Mouse (Mus musculus) CH12.LX (cell line): ENCODE measurements around the gene Hyou1. TPM values are rescaled to one million over a fixed set of nuclear protein-coding genes. Genes with fewer than 3 reads are reported as not detected.

Experiments used
- DNase-seq: peaks from one replicate; pipeline ENCODE4 v3.0.0-alpha.2; 2013; ENCODE audit errors: extremely low read depth
- H3K27ac ChIP-seq: 2 replicates; pipeline ENCODE4 v1.5.1; 2012; ENCODE audit warnings: low read depth, mild to moderate bottlenecking, control low read depth, moderate library complexity; ENCODE audit not compliant: insufficient read depth
- H3K27me3 ChIP-seq: replicated peaks from 2 replicates; pipeline ENCODE3; 2012; ENCODE audit warnings: inconsistent platforms
- H3K36me3 ChIP-seq, 2 experiments: replicated peaks in 1 of 2; 2 replicates each; pipeline versions ENCODE3 to v1.6.1; 2012; ENCODE audit warnings: inconsistent platforms in 1 of 2, low read length in 1 of 2, mild to moderate bottlenecking in 1 of 2, mixed read lengths in 1 of 2, moderate library complexity in 1 of 2; ENCODE audit not compliant: control insufficient read depth in 1 of 2, insufficient read depth in 1 of 2
- H3K4me1 ChIP-seq, 2 experiments: 2 replicates each; pipeline ENCODE4 v1.6.1; 2012; ENCODE audit warnings: inconsistent platforms in 1 of 2, moderate library complexity in 1 of 2; ENCODE audit not compliant: insufficient read depth in 2 of 2, control insufficient read depth in 1 of 2
- H3K4me2 ChIP-seq: 2 replicates; pipeline ENCODE4 v1.6.1; 2012; ENCODE audit warnings: low read depth, mild to moderate bottlenecking, control low read depth; ENCODE audit not compliant: poor library complexity, insufficient read depth, severe bottlenecking
- H3K4me3 ChIP-seq, 3 experiments: fragments of 150-350 bp in 1 of 3; sonication (generic) in 1 of 3; replicated peaks in 1 of 3; 2 replicates each; pipeline versions ENCODE3 to v1.5.1; 2011 to 2012; ENCODE audit warnings: low read depth in 2 of 3, low read length in 2 of 3, mild to moderate bottlenecking in 2 of 3, moderate library complexity in 2 of 3, control low read depth in 1 of 3, improper control_type of control experiment in 1 of 3, inconsistent platforms in 1 of 3, mixed read lengths in 1 of 3; ENCODE audit not compliant: poor library complexity in 1 of 3
- H3K79me2 ChIP-seq: replicated peaks from 2 replicates; pipeline ENCODE4 v1.6.1; 2012; ENCODE audit warnings: mild to moderate bottlenecking, moderate library complexity; ENCODE audit not compliant: control insufficient read depth, poor library complexity, insufficient read depth, severe bottlenecking; ENCODE audit errors: extremely low read depth
- H3K9ac ChIP-seq: 2 replicates; pipeline ENCODE4 v1.6.1; 2012; ENCODE audit warnings: low read depth, mild to moderate bottlenecking, control low read depth, moderate library complexity; ENCODE audit not compliant: insufficient read depth
- H3K9me3 ChIP-seq: replicated peaks from 2 replicates; pipeline ENCODE3; 2012; ENCODE audit warnings: low read length, inconsistent platforms, mixed read lengths
- BHLHE40 ChIP-seq: IDR thresholded peaks from 2 replicates; pipeline ENCODE4 v1.6.1; 2011; ENCODE audit warnings: mild to moderate bottlenecking, low read depth, low read length, improper control_type of control experiment
- CHD1 ChIP-seq: IDR thresholded peaks from 2 replicates; pipeline ENCODE4 v1.6.1; 2012; ENCODE audit warnings: low read depth, low read length, improper control_type of control experiment, inconsistent platforms
- CTCF ChIP-seq, 2 experiments: IDR thresholded peaks in 1 of 2; conservative IDR thresholded peaks in 1 of 2; 2 replicates each; pipeline ENCODE4 v1.5.1; 2011 to 2012; ENCODE audit warnings: low read depth in 2 of 2, low read length in 2 of 2, improper control_type of control experiment in 1 of 2, inconsistent platforms in 1 of 2, mild to moderate bottlenecking in 1 of 2, moderate library complexity in 1 of 2
- E2F4 ChIP-seq: IDR thresholded peaks from 2 replicates; pipeline ENCODE4 v1.6.1; 2011; ENCODE audit warnings: low read depth, low read length, improper control_type of control experiment; ENCODE audit not compliant: insufficient replicate concordance
- ELF1 ChIP-seq: IDR thresholded peaks from 2 replicates; pipeline ENCODE4 v1.6.1; 2014; ENCODE audit warnings: low read depth, mild to moderate bottlenecking, inconsistent platforms, low read length, improper control_type of control experiment
- EP300 ChIP-seq: IDR thresholded peaks from 2 replicates; pipeline ENCODE4 v1.6.1; 2011; ENCODE audit warnings: low read length, improper control_type of control experiment
- ETS1 ChIP-seq: conservative IDR thresholded peaks from 2 replicates; pipeline ENCODE4 v1.6.1; 2012; ENCODE audit warnings: low read depth, mild to moderate bottlenecking, inconsistent platforms, low read length, improper control_type of control experiment, moderate library complexity
- HCFC1 ChIP-seq: IDR thresholded peaks from 2 replicates; pipeline ENCODE4 v1.6.1; 2012; ENCODE audit warnings: low read depth, mild to moderate bottlenecking, inconsistent platforms, low read length, improper control_type of control experiment
- IRF4 ChIP-seq: IDR thresholded peaks from 2 replicates; pipeline ENCODE4 v1.6.1; 2014; ENCODE audit warnings: low read depth, mild to moderate bottlenecking, inconsistent platforms, low read length, improper control_type of control experiment
- JUN ChIP-seq: IDR thresholded peaks from 2 replicates; pipeline ENCODE4 v1.6.1; 2011; ENCODE audit warnings: low read depth, mild to moderate bottlenecking, low read length, improper control_type of control experiment, moderate library complexity; ENCODE audit not compliant: insufficient read depth
- JUND ChIP-seq: conservative IDR thresholded peaks from 2 replicates; pipeline ENCODE4 v1.6.1; 2011; ENCODE audit warnings: low read depth, low read length, improper control_type of control experiment
- MAFK ChIP-seq: IDR thresholded peaks from 2 replicates; pipeline ENCODE4 v1.6.1; 2011; ENCODE audit warnings: low read length, improper control_type of control experiment; ENCODE audit not compliant: insufficient replicate concordance
- MAX ChIP-seq: IDR thresholded peaks from 2 replicates; pipeline ENCODE4 v1.6.1; 2011; ENCODE audit warnings: low read length, improper control_type of control experiment
- MEF2A ChIP-seq: IDR thresholded peaks from 2 replicates; pipeline ENCODE4 v1.6.1; 2014; ENCODE audit warnings: low read depth, mild to moderate bottlenecking, inconsistent platforms, low read length, improper control_type of control experiment, borderline replicate concordance
- MXI1 ChIP-seq: IDR thresholded peaks from 2 replicates; pipeline ENCODE4 v1.6.1; 2011; ENCODE audit warnings: mild to moderate bottlenecking, low read depth, low read length, improper control_type of control experiment
- MYC ChIP-seq: IDR thresholded peaks from 2 replicates; pipeline ENCODE4 v1.6.1; 2011; ENCODE audit warnings: low read depth, mild to moderate bottlenecking, improper control_type of control experiment, low read length
- NELFE ChIP-seq: IDR thresholded peaks from 2 replicates; pipeline ENCODE4 v1.6.1; 2011; ENCODE audit warnings: low read depth, low read length, improper control_type of control experiment
- NRF1 ChIP-seq: IDR thresholded peaks from 2 replicates; pipeline ENCODE4 v1.6.1; 2014; ENCODE audit warnings: low read depth, mild to moderate bottlenecking, inconsistent platforms, low read length, improper control_type of control experiment, moderate library complexity
- PAX5 ChIP-seq: IDR thresholded peaks from 2 replicates; pipeline ENCODE4 v1.6.1; 2012; ENCODE audit warnings: low read length, inconsistent platforms, mixed read lengths
- POLR2A ChIP-seq: IDR thresholded peaks from 2 replicates; pipeline ENCODE4 v1.6.1; 2011; ENCODE audit warnings: low read depth, mild to moderate bottlenecking, improper control_type of control experiment, low read length
- POLR2AphosphoS2 ChIP-seq: IDR thresholded peaks from 2 replicates; pipeline ENCODE4 v1.6.1; 2011; ENCODE audit warnings: low read depth, low read length, improper control_type of control experiment
- TBP ChIP-seq: conservative IDR thresholded peaks from 2 replicates; pipeline ENCODE4 v1.6.1; 2011; ENCODE audit warnings: low read depth, low read length, improper control_type of control experiment
- UBTF ChIP-seq: IDR thresholded peaks from 2 replicates; pipeline ENCODE4 v1.6.1; 2012; ENCODE audit warnings: low read depth, mild to moderate bottlenecking, inconsistent platforms, low read length, improper control_type of control experiment, moderate library complexity
- ZKSCAN1 ChIP-seq: IDR thresholded peaks from 2 replicates; pipeline ENCODE4 v1.6.1; 2012; ENCODE audit warnings: low read depth, inconsistent platforms, low read length, improper control_type of control experiment, borderline replicate concordance
- dilution Hi-C: fragments of 300-500 bp; cut with MboI; formaldehyde crosslinking; loops from 2 replicates; pipeline ENCODE4 v1.14.3; 2020; ENCODE audit warnings: low sequenced_read_pairs; ENCODE audit not compliant: extremely low pct_unique_long_range_greater_than_20kb, extremely low pct_ligation_motif_present
- in situ Hi-C: fragments of 300-500 bp; cut with MboI; formaldehyde crosslinking; loops from 3 replicates; pipeline ENCODE4 v1.14.3; 2019; ENCODE audit warnings: low sequenced_read_pairs, low pct_ligation_motif_present, low pct_unique_long_range_greater_than_20kb, mixed read lengths
- polyA plus RNA-seq: library from polyadenylated mRNA; unstranded; fragments of >175 nt; gene quantifications from 2 replicates; pipeline ENCODE4 v1.2.1, GENCODE M21; 2012; ENCODE audit warnings: low read depth; ENCODE audit not compliant: insufficient read length
- total RNA-seq, 2 experiments: library from RNA; depleted of rRNA; stranded (reverse); fragments of 300-350 nt in 1 of 2; fragments of >200 nt in 1 of 2; gene quantifications; 2 replicates each; pipeline ENCODE4 v1.2.3; 2012 to 2014

Hyou1 gene
- total and polyA plus RNA-seq, 3 experiments: 32.6 to 89.9 (median 88.7) TPM

- 0 out of 2 replicates have a peak, but pooled peaks have one; percentile 35 for TF ChIP-seq CHD1
- no peak for TF ChIP-seq PAX5
- peak; percentile 66; the same call in 1 of the 2 replicates for TF ChIP-seq MEF2A
- TF ChIP-seq ETS1: 0 out of 2 replicates have a peak, but pooled peaks have one; percentile 23
- no peak for TF ChIP-seq E2F4
- TF ChIP-seq UBTF: peak; percentile 76; the same call in 1 of the 2 replicates
- TF ChIP-seq IRF4: peak; percentile 81
- peak; percentile 38; the same call in 1 of the 2 replicates for TF ChIP-seq TBP
- peak; percentile 14 to 67; a peak in 2 of 4 replicates for TF ChIP-seq CTCF (conservative IDR thresholded peaks at IDR 0.05 in 1 of 2, IDR thresholded peaks at IDR 0.05 in 1 of 2; ENCODE audit: low read depth in 2 of 2, low read length in 2 of 2)
- TF ChIP-seq HCFC1: peak; percentile 83
- peak; percentile 89 for TF ChIP-seq NELFE
- TF ChIP-seq MYC: 0 out of 2 replicates have a peak, but pooled peaks have one; percentile 73
- TF ChIP-seq MAFK: no peak
- no peak for TF ChIP-seq JUN
- TF ChIP-seq JUND: no peak
- TF ChIP-seq ZKSCAN1: no peak
- no peak for TF ChIP-seq MXI1
- TF ChIP-seq MAX: peak; percentile 75
- peak; percentile 82; the same call in 1 of the 2 replicates for TF ChIP-seq POLR2AphosphoS2
- peak; percentile 86 for TF ChIP-seq NRF1
- TF ChIP-seq ELF1: peak; percentile 86
- TF ChIP-seq, all 38 proteins: peak for 22
Measured at GRCm38 (mm10) chr9:44417892-44418363, 38.6 kb downstream of the Hyou1 start (continued).

DNA sequence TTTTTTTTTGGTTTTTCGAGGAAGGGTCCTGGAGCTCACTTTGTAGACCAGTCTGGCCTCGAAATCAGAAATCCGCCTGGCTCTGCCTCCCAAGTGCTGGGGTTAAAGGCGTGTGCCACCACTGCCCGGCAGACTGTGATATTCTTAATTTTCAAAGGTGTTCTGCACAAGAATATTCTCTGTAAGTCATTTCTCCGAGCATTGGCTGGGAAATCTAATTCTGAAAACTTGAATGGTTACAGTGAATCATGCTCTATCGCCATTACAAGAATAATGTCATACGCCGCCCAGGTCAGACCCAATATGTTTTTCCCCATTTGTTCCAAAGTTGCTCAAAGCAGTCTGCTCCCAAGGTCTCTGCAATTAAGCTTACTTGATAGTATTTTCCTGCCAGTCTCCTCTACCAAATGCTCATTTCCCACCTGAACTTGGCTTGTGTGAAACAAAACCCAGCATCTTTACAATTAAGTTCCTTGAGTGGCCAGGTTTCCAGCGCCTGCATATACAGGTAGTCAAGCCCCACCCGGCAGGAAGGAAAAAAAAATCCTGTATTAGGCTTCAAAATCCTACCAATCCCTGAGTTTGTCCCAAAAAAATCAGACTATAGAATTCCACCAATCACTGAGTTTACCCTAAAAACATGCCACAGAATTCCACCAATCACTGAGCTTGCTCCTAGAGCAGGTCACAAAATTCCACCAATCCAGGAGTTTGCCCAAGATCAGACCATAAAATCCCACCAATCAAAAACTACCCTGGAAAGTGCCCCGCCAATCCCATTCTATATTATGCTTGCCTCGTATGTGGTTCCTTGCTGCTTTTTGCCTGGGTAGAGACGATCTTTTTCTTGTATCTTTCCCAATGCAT is 39.5 kb downstream of the Hyou1 start, which contains the start of gene Ccdc84:
Ccdc84 (minus strand) TSS at position 51 of the 867 bp plus-strand sequence.
- H3K9me3 ChIP-seq: no peaks in the 10 kb centered on the region
- peak within 1 kb of the TSS; percentile 92 for H3K4me2 ChIP-seq
- peak within 1 kb of the TSS; percentile 74 to 83 (median 79) for H3K4me3 ChIP-seq
- dilution Hi-C loops (no loop called here), in situ Hi-C loops (no loop called here)
- H3K27me3 ChIP-seq: no peaks in the 10 kb centered on the region
- no peak for DNase-seq
- H3K27ac ChIP-seq: peak within 1 kb of the TSS; percentile 53
- peaks cover 4 to 41% of the 10 kb centered on the region in 2 experiments; a peak in 3 of 4 replicates for H3K4me1 ChIP-seq
- TF ChIP-seq HCFC1 (no peak), IRF4 (no peak), CHD1 (no peak), POLR2A (no peak), UBTF (no peak), POLR2AphosphoS2 (no peak), TBP (no peak), BHLHE40 (no peak), EP300 (no peak)
- TF ChIP-seq, all 38 proteins: peak for 0
- peaks cover 13 to 40% of the 10 kb centered on the region in 2 experiments for H3K36me3 ChIP-seq
- no peaks in the 10 kb centered on the region; the same call in 1 of the 2 replicates for H3K79me2 ChIP-seq
- H3K9ac ChIP-seq: peak within 1 kb of the TSS; percentile 75
